ENCODE assay signal across 4 mouse cellular contexts in genomic region chr9:41043641-41044040, GRCm38 (mm10).
"Had no signal": no experiment of that assay in that cellular context is flagged by ENCODE, and none has a peak within 500 bp of the region (broad histone marks: within the 10 kb centered on the region; RNA-seq: fewer than 3 reads in every experiment).

No protein-coding gene starts in this region.

- DNase-seq: kidney, postnatal 10 days; left cerebral cortex, postnatal 4 days; lung, adult 18-20 months; thymus, postnatal 25 days had no signal
